12 mouse cellular contexts compared by ENCODE assay signal in the genomic region with DNA sequence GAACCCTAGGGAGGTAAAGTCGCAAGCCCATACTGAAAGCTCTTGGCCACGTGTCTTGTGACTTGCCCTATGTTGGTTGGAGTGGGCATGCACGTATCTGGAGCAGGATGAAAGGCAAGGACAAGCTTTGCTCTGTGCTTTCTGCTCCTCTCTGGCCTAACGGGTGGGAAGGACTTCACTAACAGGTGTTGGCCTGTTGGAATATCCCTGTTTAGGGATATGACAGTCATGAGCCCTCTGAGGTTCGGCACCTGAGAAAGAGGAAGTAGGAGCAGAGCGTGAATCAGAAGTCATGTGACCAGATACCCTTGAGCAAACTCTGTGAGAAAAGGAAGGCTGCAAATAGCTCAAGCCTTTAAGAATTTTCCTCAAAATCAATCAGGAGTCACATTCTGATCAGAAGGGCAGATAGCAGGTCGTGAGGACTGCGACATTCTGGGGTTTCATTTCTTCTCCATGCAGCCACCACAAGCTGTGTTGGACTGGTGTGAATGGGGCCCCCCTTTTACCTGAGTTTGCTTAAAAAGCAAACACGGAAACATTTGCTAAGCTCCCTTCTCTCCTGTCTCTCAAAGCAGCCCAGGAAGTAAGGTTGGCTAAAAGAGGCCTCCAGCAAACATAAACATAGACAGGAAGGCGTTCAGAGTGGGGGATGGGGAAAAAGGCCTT.
DNase-seq lines count a peak whose midpoint lies in the region; ATAC-seq lines count a peak whose summit lies in the region.
"Had no signal": no experiment of that assay in that cellular context is flagged by ENCODE, and none has a peak within 500 bp of the region (broad histone marks: within the 10 kb centered on the region; RNA-seq: fewer than 3 reads in every experiment).

No protein-coding gene starts in this region.

- H3K36me3 ChIP-seq in intestine, embryonic 15.5 days = no peaks in the 10 kb centered on the region
- H3K36me3 ChIP-seq: forebrain, embryonic 12.5 days; neural tube, embryonic 15.5 days had no signal

- no peaks in the 10 kb centered on the region for H3K9me3 ChIP-seq in intestine, embryonic 15.5 days
- H3K9me3 ChIP-seq: forebrain, embryonic 12.5 days; neural tube, embryonic 15.5 days had no signal

- no peak overlapping the region for H3K4me2 ChIP-seq in intestine, embryonic 15.5 days (replicated peaks)
- H3K4me2 ChIP-seq: forebrain, embryonic 12.5 days; neural tube, embryonic 15.5 days had no signal

- 52% methylated on average over 10 of the region's 10 CpGs for WGBS in intestine, embryonic 15.5 days

- no peaks in the 10 kb centered on the region for H3K27me3 ChIP-seq in intestine, embryonic 15.5 days (replicated peaks)
- H3K27me3 ChIP-seq: forebrain, embryonic 12.5 days; neural tube, embryonic 15.5 days; Patski had no signal

- peak; percentile 55 for DNase-seq in 416B (ENCODE audit: low read depth)
- peak; percentile 22 to 45 for DNase-seq in CD8-positive naive resting alpha-beta T cell, adult 2 months (ENCODE audit: low read depth in 2 of 2, low spot score in 2 of 2)
- DNase-seq in spleen, adult 18-20 months = peak; percentile 45 to 46
- DNase-seq in adrenal gland, adult 18-20 months (ENCODE audit: low spot score in 2 of 2) = no peak
- no peak for DNase-seq in layer of hippocampus, adult 11-12 months (ENCODE audit: low spot score)
- DNase-seq in cerebellum, postnatal 36 days = no peak
- no peak for DNase-seq in ovary, postnatal 10 days (ENCODE audit: low spot score)

- peak; percentile 63 for ATAC-seq in intestine, embryonic 15.5 days
- ATAC-seq: hindbrain, embryonic 16.5 days; Patski had no signal

- H3K9ac ChIP-seq in intestine, embryonic 15.5 days = no peak overlapping the region
- H3K9ac ChIP-seq: forebrain, embryonic 12.5 days; neural tube, embryonic 15.5 days had no signal

- H3K4me1 ChIP-seq in intestine, embryonic 15.5 days (replicated peaks) = peaks cover 5% of the 10 kb centered on the region; the same call in 1 of the 2 replicates

- H3K4me3 ChIP-seq in intestine, embryonic 15.5 days (replicated peaks) = no peak overlapping the region
- H3K4me3 ChIP-seq: forebrain, embryonic 12.5 days; neural tube, embryonic 15.5 days had no signal

- no peak overlapping the region for H3K27ac ChIP-seq in intestine, embryonic 15.5 days
- H3K27ac ChIP-seq: forebrain, embryonic 12.5 days; neural tube, embryonic 15.5 days had no signal

Comparison
In these comparisons a context has a peak if more than half of its experiments do, and no peak if none do; other contexts are left out.
1. DNase-seq: peak in 416B (single experiment), CD8-positive naive resting alpha-beta T cell, adult 2 months (2 of 2) and spleen, adult 18-20 months (2 of 2); none in adrenal gland, adult 18-20 months (0 of 2), layer of hippocampus, adult 11-12 months (single experiment), cerebellum, postnatal 36 days (0 of 2) and ovary, postnatal 10 days (single experiment).